Mouse (Mus musculus) midbrain, embryonic 15.5 days (tissue): Measurements from ENCODE around the gene Olfr676. TPM values are rescaled to one million over a fixed set of nuclear protein-coding genes. Genes with fewer than 3 reads are reported as not detected.
"Not testable (repeated sequence)": the region's sequence is repeated elsewhere in the genome, so short reads cannot be mapped to it uniquely, and the experiment has no call there.

Experiments
- ATAC-seq: fragments of 200-750 bp; cut with Nextera tagmentation; replicated peaks from 2 replicates; pipeline ENCODE4 v1.8.0; 2017; ENCODE audit warnings: moderate TSS enrichment
- H3K27ac ChIP-seq: fragments of 300-500 bp; sonication (generic); 2 replicates; pipeline ENCODE4 v1.5.1; 2015; ENCODE audit warnings: mild to moderate bottlenecking, inconsistent platforms
- H3K27me3 ChIP-seq: fragments of 300-500 bp; sonication (generic); replicated peaks from 2 replicates; pipeline ENCODE4 v1.6.1; 2015; ENCODE audit warnings: inconsistent platforms
- H3K36me3 ChIP-seq: fragments of 300-500 bp; sonication (generic); replicated peaks from 2 replicates; pipeline ENCODE4 v1.6.1; 2015; ENCODE audit warnings: inconsistent platforms
- H3K4me1 ChIP-seq: fragments of 300-500 bp; sonication (generic); 2 replicates; pipeline ENCODE4 v1.6.1; 2015; ENCODE audit warnings: inconsistent platforms
- H3K4me2 ChIP-seq: fragments of 300-500 bp; sonication (generic); 2 replicates; pipeline ENCODE4 v1.6.1; 2015; ENCODE audit warnings: inconsistent platforms, mild to moderate bottlenecking, moderate library complexity
- H3K4me3 ChIP-seq: fragments of 300-500 bp; sonication (generic); 2 replicates; pipeline ENCODE4 v1.5.1; 2015; ENCODE audit warnings: mild to moderate bottlenecking, inconsistent platforms
- H3K9ac ChIP-seq: fragments of 300-500 bp; sonication (generic); 2 replicates; pipeline ENCODE4 v1.6.1; 2015; ENCODE audit warnings: mild to moderate bottlenecking, inconsistent platforms
- H3K9me3 ChIP-seq: fragments of 300-500 bp; sonication (generic); 2 replicates; pipeline ENCODE4 v1.6.1; 2016; ENCODE audit warnings: inconsistent platforms
- WGBS: fragments of 180-500 bp; shearing (Covaris S2); methylation state at CpG from one replicate; pipeline ENCODE4 v1.1.7; 2015; ENCODE audit warnings: mixed read lengths; 5-methylcytosine and 5-hydroxymethylcytosine counted together
- polyA plus RNA-seq: library from polyadenylated mRNA; unstranded; fragments of >200 nt; fragmentation: Nextera tagmentation; extraction: Ambion mirVana; gene quantifications from 2 replicates; pipeline ENCODE4 v1.2.1, GENCODE M21; 2015

Gene Olfr676
- polyA plus RNA-seq = not detected in 2 replicates

DNA sequence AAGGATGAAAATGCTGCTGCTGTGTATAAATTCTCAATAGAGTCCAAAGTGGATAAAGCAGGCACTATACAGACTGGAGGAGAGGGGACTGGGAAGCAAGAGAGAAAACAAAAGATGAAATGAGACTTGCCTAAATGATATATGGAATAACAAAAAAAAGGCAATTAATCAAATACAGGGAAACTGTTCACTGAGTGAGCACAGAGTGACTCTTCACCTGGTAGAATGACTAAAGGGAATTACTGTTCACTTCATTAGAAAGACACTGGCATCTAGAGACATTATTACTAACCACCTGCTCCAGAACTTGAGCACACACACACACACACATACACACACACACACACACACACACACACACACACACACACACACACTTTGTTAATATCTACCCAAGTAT lies at the start of gene Olfr676:
TSS of gene Olfr676 (plus strand) at position 301 of the 400 bp plus-strand sequence.
- Histone ChIP-seq H3K4me1 (no peaks in the 10 kb centered on the region), H3K4me2 (no peak within 1 kb of the TSS), H3K36me3 (no peaks in the 10 kb centered on the region), H3K9me3 (no peaks in the 10 kb centered on the region), H3K9ac (no peak within 1 kb of the TSS), H3K27me3 (no peaks in the 10 kb centered on the region), H3K27ac (no peak within 1 kb of the TSS), H3K4me3 (no peak within 1 kb of the TSS)
- no peak for ATAC-seq

- no peak for ATAC-seq
- H3K9me3 ChIP-seq = no peaks in the 10 kb centered on the region
Observed at GRCm38 (mm10) chr7:105001929-105002328, 30.6 kb upstream of the Olfr676 start, which contains the start of gene Olfr672. Gene Olfr672, minus strand, starts transcription at chr7:105002029.

GRCm38 (mm10) chr7:105022530-105022929 lies 10.0 kb upstream of the Olfr676 start:
- 68% methylated on average over 1 of the region's 1 CpGs for WGBS
- no peak for ATAC-seq
- Histone ChIP-seq H3K4me2 (no peak overlapping the region), H3K4me3 (no peak overlapping the region), H3K27ac (no peak overlapping the region), H3K9me3 (no peaks in the 10 kb centered on the region), H3K4me1 (no peaks in the 10 kb centered on the region), H3K27me3 (no peaks in the 10 kb centered on the region), H3K9ac (no peak overlapping the region), H3K36me3 (no peaks in the 10 kb centered on the region)

More at GRCm38 (mm10) chr7:105001929-105002328, 30.6 kb upstream of the Olfr676 start, which contains the start of gene Olfr672:
- Histone ChIP-seq H3K4me2 (no peak within 1 kb of the TSS), H3K27ac (no peak within 1 kb of the TSS), H3K4me3 (no peak within 1 kb of the TSS), H3K27me3 (no peaks in the 10 kb centered on the region), H3K9ac (no peak within 1 kb of the TSS), H3K36me3 (no peaks in the 10 kb centered on the region), H3K4me1 (no peaks in the 10 kb centered on the region)

GRCm38 (mm10) chr7:105028360-105028759 lies 4.1 kb upstream of the Olfr676 start, which contains the start of gene Olfr675:
Gene Olfr675, minus strand, starts transcription at chr7:105028460.
- Histone ChIP-seq H3K27me3 (no peaks in the 10 kb centered on the region), H3K4me2 (no peak within 1 kb of the TSS), H3K27ac (no peak within 1 kb of the TSS), H3K9me3 (no peaks in the 10 kb centered on the region), H3K4me3 (no peak within 1 kb of the TSS), H3K9ac (no peak within 1 kb of the TSS), H3K36me3 (no peaks in the 10 kb centered on the region), H3K4me1 (no peaks in the 10 kb centered on the region)
- no peak for ATAC-seq
- WGBS = 69% methylated on average over 1 of the region's 1 CpGs

- H3K9me3 ChIP-seq, H3K27me3 ChIP-seq, H3K27ac ChIP-seq, H3K4me1 ChIP-seq, H3K4me2 ChIP-seq, H3K4me3 ChIP-seq, H3K9ac ChIP-seq, H3K36me3 ChIP-seq, ATAC-seq: not testable (repeated sequence)
- 59% methylated on average over 5 of the region's 5 CpGs for WGBS
Observed at GRCm38 (mm10) chr7:105033836-105034235, 1.3 kb downstream of the Olfr676 start.

GRCm38 (mm10) chr7:105058951-105059350 lies 26.5 kb downstream of the Olfr676 start:
- H3K9me3 ChIP-seq = no peaks in the 10 kb centered on the region
- H3K4me2 ChIP-seq = no peak overlapping the region
- ATAC-seq = no peak
- H3K9ac ChIP-seq = no peak overlapping the region
- H3K27ac ChIP-seq = no peak overlapping the region
- H3K27me3 ChIP-seq = no peaks in the 10 kb centered on the region
- H3K4me3 ChIP-seq = no peak overlapping the region
- no peaks in the 10 kb centered on the region for H3K36me3 ChIP-seq
- H3K4me1 ChIP-seq = no peaks in the 10 kb centered on the region

- Histone ChIP-seq H3K4me2 (no peak within 1 kb of the TSS), H3K9ac (no peak within 1 kb of the TSS), H3K9me3 (no peaks in the 10 kb centered on the region), H3K27ac (no peak within 1 kb of the TSS), H3K36me3 (no peaks in the 10 kb centered on the region), H3K27me3 (no peaks in the 10 kb centered on the region), H3K4me3 (no peak within 1 kb of the TSS), H3K4me1 (no peaks in the 10 kb centered on the region)
- WGBS = 79% methylated on average over 1 of the region's 1 CpGs
- no peak for ATAC-seq
Observed at GRCm38 (mm10) chr7:105064175-105064574, 31.7 kb downstream of the Olfr676 start, which contains the start of gene Olfr678. Gene Olfr678, plus strand, starts transcription at chr7:105064475.

- WGBS = 77% methylated on average over 1 of the region's 1 CpGs
- no peak within 1 kb of the TSS for H3K27ac ChIP-seq
- H3K36me3 ChIP-seq = no peaks in the 10 kb centered on the region
- no peak within 1 kb of the TSS for H3K4me3 ChIP-seq
- ATAC-seq = no peak
- H3K27me3 ChIP-seq = no peaks in the 10 kb centered on the region
- H3K9me3 ChIP-seq = no peaks in the 10 kb centered on the region
- no peak within 1 kb of the TSS for H3K4me2 ChIP-seq
- H3K4me1 ChIP-seq = no peaks in the 10 kb centered on the region
- no peak within 1 kb of the TSS for H3K9ac ChIP-seq
Observed at GRCm38 (mm10) chr7:105080905-105081304, 48.4 kb downstream of the Olfr676 start, which contains the start of gene Olfr679. Gene Olfr679, plus strand, starts transcription at chr7:105081205.

Other genes starting within 250 kb of the Olfr676 start
- gene Usp17lb, start 190.1 kb upstream of the Olfr676 start, polyA plus RNA-seq = not detected in 2 replicates
- gene Usp17la, start 175.7 kb upstream of the Olfr676 start, polyA plus RNA-seq = not detected in 2 replicates
- not detected in 2 replicates for gene Olfr665, start 154.7 kb upstream of the Olfr676 start, polyA plus RNA-seq
- not detected in 2 replicates for gene Olfr666, start 136.7 kb upstream of the Olfr676 start, polyA plus RNA-seq
- not detected in 2 replicates for gene Olfr667, start 111.2 kb upstream of the Olfr676 start, polyA plus RNA-seq
- not detected in 2 replicates for gene Olfr668, start 104.6 kb upstream of the Olfr676 start, polyA plus RNA-seq
- gene Olfr669, start 98.5 kb upstream of the Olfr676 start, polyA plus RNA-seq = not detected in 2 replicates
- not detected in 2 replicates for gene Olfr670, start 70.1 kb upstream of the Olfr676 start, polyA plus RNA-seq
- not detected in 2 replicates for gene Olfr671, start 53.6 kb upstream of the Olfr676 start, polyA plus RNA-seq
- not detected in 2 replicates for gene Olfr672, start 30.7 kb upstream of the Olfr676 start, polyA plus RNA-seq
- gene Olfr675, start 4.2 kb upstream of the Olfr676 start, polyA plus RNA-seq = not detected in 2 replicates
- gene Olfr677, start 18.7 kb downstream of the Olfr676 start, polyA plus RNA-seq = not detected in 2 replicates
- not detected in 2 replicates for gene Olfr678, start 31.8 kb downstream of the Olfr676 start, polyA plus RNA-seq
- not detected in 2 replicates for gene Olfr679, start 48.5 kb downstream of the Olfr676 start, polyA plus RNA-seq
- gene Olfr680-ps1, start 60.1 kb downstream of the Olfr676 start, polyA plus RNA-seq = not detected in 2 replicates
- gene Olfr681, start 84.1 kb downstream of the Olfr676 start, polyA plus RNA-seq = not detected in 2 replicates
- gene Olfr683, start 114.3 kb downstream of the Olfr676 start, polyA plus RNA-seq = not detected in 2 replicates
- gene Olfr684, start 131.0 kb downstream of the Olfr676 start, polyA plus RNA-seq = not detected in 2 replicates
- not detected in 2 replicates for gene Olfr685, start 153.3 kb downstream of the Olfr676 start, polyA plus RNA-seq
- gene Olfr686, start 174.8 kb downstream of the Olfr676 start, polyA plus RNA-seq = not detected in 2 replicates